Mouse (Mus musculus): ENCODE measurements around the gene Bicdl2. TPM values are rescaled to one million over a fixed set of nuclear protein-coding genes. Genes with fewer than 3 reads are reported as not detected.

Gene Bicdl2
- polyA plus RNA-seq, 1 experiment = 0.49 TPM

DNA sequence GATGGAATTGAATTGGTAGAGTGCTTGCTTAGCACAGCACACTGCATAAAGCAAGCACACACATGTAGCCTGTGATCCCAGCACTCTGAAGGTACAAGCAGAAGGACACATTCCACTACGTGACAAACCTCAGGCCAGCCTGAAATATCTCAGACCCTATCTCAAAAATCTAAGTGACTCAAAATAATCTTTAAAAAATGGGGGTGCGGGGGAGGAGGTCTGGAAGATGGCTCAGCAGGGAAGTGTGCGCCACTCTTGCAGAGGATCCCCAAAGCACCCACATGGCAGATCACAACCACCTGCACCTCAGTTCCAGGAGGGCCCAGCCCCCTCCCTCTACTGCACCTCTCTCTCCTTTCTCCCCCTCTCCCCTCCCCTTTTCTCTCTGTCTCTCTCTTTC lies 11.2 kb downstream of the Bicdl2 start:
- H3K4me3 ChIP-seq (ENCODE audit: control insufficient read depth, insufficient read depth, low read length) = no peak overlapping the region
- peaks cover 15% of the 10 kb centered on the region for H3K4me1 ChIP-seq (replicated peaks; ENCODE audit: control insufficient read depth, insufficient read depth, low read length)
- no peak for TF ChIP-seq POLR2A (IDR thresholded peaks at IDR 0.05; ENCODE audit: control insufficient read depth, extremely low read depth, insufficient read depth, low read length, poor library complexity)
- TF ChIP-seq CTCF (IDR thresholded peaks at IDR 0.05; ENCODE audit: borderline replicate concordance, control insufficient read depth, extremely low read depth, insufficient read depth, low read length, poor library complexity) = no peak
- peaks cover 2% of the 10 kb centered on the region; the same call in 1 of the 2 replicates for H3K27me3 ChIP-seq (ENCODE audit: control insufficient read depth, insufficient read depth, low read length)
- no peak for DNase-seq
- peaks cover 6% of the 10 kb centered on the region; the same call in 1 of the 2 replicates for H3K36me3 ChIP-seq (ENCODE audit: control insufficient read depth, insufficient read depth, low read length)
- H3K27ac ChIP-seq (ENCODE audit: control insufficient read depth, insufficient read depth, low read length) = no peak overlapping the region
- 94% methylated on average over 3 of the region's 3 CpGs for WGBS

DNA sequence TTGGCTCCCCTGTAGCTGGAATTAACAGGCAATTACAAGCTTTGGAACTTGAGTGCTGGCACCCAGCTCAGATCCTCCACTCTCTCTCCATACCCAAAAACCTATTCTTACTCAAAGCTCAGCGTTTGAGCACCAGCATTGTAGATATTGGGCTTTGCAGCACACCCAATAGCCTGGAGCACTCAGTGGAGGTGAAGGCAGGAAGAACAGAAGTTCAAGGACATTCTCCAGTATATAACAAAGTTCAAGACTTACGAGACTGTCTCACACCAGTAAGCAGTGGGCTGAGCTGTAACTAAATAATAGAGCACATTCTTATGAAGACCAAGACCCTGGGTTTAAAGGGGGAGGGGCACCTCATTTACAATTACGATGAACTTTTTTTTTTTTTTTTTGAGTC lies 12.5 kb downstream of the Bicdl2 start:
- H3K27ac ChIP-seq (ENCODE audit: control insufficient read depth, insufficient read depth, low read length) = no peak overlapping the region
- H3K36me3 ChIP-seq (ENCODE audit: control insufficient read depth, insufficient read depth, low read length) = peaks cover 6% of the 10 kb centered on the region; the same call in 1 of the 2 replicates
- H3K4me1 ChIP-seq (replicated peaks; ENCODE audit: control insufficient read depth, insufficient read depth, low read length) = peaks cover 21% of the 10 kb centered on the region
- no peak for DNase-seq
- TF ChIP-seq CTCF (IDR thresholded peaks at IDR 0.05; ENCODE audit: borderline replicate concordance, control insufficient read depth, extremely low read depth, insufficient read depth, low read length, poor library complexity) (no peak), POLR2A (IDR thresholded peaks at IDR 0.05; ENCODE audit: control insufficient read depth, extremely low read depth, insufficient read depth, low read length, poor library complexity) (no peak)
- WGBS = 59% methylated on average over 3 of the region's 3 CpGs
- no peak overlapping the region for H3K4me3 ChIP-seq (ENCODE audit: control insufficient read depth, insufficient read depth, low read length)
- H3K27me3 ChIP-seq (ENCODE audit: control insufficient read depth, insufficient read depth, low read length) = peaks cover 3% of the 10 kb centered on the region; the same call in 1 of the 2 replicates

DNA sequence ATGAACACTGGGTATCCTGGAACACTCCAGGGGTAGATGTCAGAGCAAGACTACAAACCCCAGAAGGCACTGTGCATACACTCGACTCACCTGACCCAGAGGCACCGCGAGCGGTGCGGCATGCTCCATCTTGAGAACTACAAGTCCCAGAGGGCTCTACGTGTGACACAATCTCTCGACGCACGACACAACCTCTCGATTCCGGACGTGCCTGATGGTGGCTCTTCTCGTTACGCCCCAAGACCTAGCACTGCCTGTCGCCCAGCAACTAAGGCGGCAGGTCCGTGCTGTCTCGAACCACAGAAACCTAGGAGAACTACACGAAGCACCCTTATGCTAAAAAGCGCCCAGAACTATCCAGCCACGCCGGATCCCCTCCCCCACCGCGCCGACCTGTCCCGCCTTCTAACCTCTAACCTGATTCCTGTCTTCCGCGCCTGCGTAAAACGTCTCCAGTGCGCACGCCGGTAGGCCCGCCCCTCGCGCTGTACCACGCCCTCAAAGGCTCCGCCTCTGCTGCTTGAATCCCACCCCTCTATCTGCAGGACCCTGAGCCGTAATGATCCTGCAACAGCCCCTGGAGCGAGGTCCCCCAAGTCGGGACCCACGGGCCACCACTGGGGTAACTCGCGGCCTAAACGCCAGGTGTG lies 13.2 kb downstream of the Bicdl2 start, which contains the start of the genes Hcfc1r1 and Thoc6:
Gene Hcfc1r1 (plus strand): TSS at position 173 of the 650 bp plus-strand sequence.
Gene Thoc6 (minus strand): TSS at position 459 of the 650 bp plus-strand sequence.
- H3K36me3 ChIP-seq (ENCODE audit: control insufficient read depth, insufficient read depth, low read length) = peaks cover 5% of the 10 kb centered on the region; the same call in 1 of the 2 replicates
- DNase-seq = peak; percentile 91
- WGBS = under 1% methylated on average over 45 of the region's 45 CpGs
- H3K27me3 ChIP-seq (ENCODE audit: control insufficient read depth, insufficient read depth, low read length) = peaks cover 3% of the 10 kb centered on the region; the same call in 1 of the 2 replicates
- peaks cover 21% of the 10 kb centered on the region for H3K4me1 ChIP-seq (replicated peaks; ENCODE audit: control insufficient read depth, insufficient read depth, low read length)
- peak; percentile 56; the same call in 1 of the 2 replicates for TF ChIP-seq POLR2A (IDR thresholded peaks at IDR 0.05; ENCODE audit: control insufficient read depth, extremely low read depth, insufficient read depth, low read length, poor library complexity)
- no peak; the same call in none of the 2 replicates for TF ChIP-seq CTCF (IDR thresholded peaks at IDR 0.05; ENCODE audit: borderline replicate concordance, control insufficient read depth, extremely low read depth, insufficient read depth, low read length, poor library complexity)
- H3K4me3 ChIP-seq (ENCODE audit: control insufficient read depth, insufficient read depth, low read length) = peak within 1 kb of the TSS; percentile 77
- H3K27ac ChIP-seq (ENCODE audit: control insufficient read depth, insufficient read depth, low read length) = peak within 1 kb of the TSS; percentile 55

DNA sequence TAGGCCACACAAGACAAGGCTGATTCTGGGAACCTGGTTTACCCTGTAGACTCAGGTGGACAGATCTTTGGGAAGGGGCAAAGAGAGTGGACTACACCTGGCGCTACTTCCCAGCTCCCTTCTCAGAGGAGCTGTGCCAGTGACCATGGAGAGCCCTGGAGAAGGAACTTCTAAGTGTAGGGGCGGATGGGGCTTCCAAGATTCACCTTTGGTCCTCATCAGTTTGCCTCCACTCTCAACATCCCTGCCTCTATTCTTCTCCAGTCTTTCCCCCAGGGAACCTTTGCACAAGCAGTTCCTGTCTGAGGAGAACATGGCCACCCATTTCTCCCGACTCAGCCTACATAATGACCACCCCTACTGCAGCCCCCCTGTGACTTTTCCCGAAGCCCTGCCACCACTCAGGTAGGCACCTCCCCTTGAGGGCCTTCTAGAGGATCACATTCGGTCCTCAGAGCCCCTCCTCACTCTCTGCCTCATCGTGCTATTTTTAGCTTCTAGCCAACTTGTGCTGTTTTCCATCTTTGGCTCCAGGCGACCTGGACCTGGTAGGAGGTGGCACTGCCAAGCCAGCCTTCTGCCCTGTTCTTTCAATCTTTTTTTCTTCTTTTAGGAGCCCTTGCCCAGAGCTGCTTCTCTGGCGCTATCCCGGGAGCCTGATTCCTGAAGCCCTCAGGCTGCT lies 14.1 kb downstream of the Bicdl2 start:
- H3K4me3 ChIP-seq (ENCODE audit: control insufficient read depth, insufficient read depth, low read length) = peak overlapping the region; percentile 77; the same call in 1 of the 2 replicates
- TF ChIP-seq CTCF (IDR thresholded peaks at IDR 0.05; ENCODE audit: borderline replicate concordance, control insufficient read depth, extremely low read depth, insufficient read depth, low read length, poor library complexity) (no peak), POLR2A (IDR thresholded peaks at IDR 0.05; ENCODE audit: control insufficient read depth, extremely low read depth, insufficient read depth, low read length, poor library complexity) (no peak)
- no peak for DNase-seq
- peaks cover 21% of the 10 kb centered on the region for H3K4me1 ChIP-seq (replicated peaks; ENCODE audit: control insufficient read depth, insufficient read depth, low read length)
- H3K27me3 ChIP-seq (ENCODE audit: control insufficient read depth, insufficient read depth, low read length) = peaks cover 4% of the 10 kb centered on the region; the same call in 1 of the 2 replicates
- 65% methylated on average over 9 of the region's 9 CpGs for WGBS
- no peak overlapping the region for H3K27ac ChIP-seq (ENCODE audit: control insufficient read depth, insufficient read depth, low read length)
- H3K36me3 ChIP-seq (ENCODE audit: control insufficient read depth, insufficient read depth, low read length) = no peaks in the 10 kb centered on the region

DNA sequence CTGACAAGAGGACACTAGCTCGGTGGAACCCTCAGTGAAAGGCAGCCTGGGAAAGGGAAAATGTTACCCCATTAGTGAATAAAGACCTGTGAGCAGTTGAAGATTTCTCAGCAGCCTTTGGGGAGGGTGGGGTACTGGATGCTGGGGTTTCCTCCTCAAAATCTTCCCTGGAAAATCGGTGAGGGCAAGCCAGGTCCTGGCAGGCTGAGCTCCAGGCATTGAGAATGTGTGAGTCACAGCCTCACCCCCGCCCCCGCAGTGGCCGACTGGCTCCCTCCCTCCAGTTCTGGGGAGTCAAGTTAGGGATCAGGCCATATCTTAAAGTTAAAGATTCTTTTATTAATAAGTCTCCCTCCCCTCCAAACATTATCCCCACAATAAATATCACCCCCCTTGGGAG lies 14.8 kb downstream of the Bicdl2 start:
- TF ChIP-seq CTCF (IDR thresholded peaks at IDR 0.05; ENCODE audit: borderline replicate concordance, control insufficient read depth, extremely low read depth, insufficient read depth, low read length, poor library complexity) (no peak), POLR2A (IDR thresholded peaks at IDR 0.05; ENCODE audit: control insufficient read depth, extremely low read depth, insufficient read depth, low read length, poor library complexity) (no peak)
- Histone ChIP-seq H3K4me3 (ENCODE audit: control insufficient read depth, insufficient read depth, low read length) (no peak overlapping the region), H3K27me3 (ENCODE audit: control insufficient read depth, insufficient read depth, low read length) (peaks cover 9% of the 10 kb centered on the region; the same call in 1 of the 2 replicates), H3K4me1 (replicated peaks; ENCODE audit: control insufficient read depth, insufficient read depth, low read length) (peaks cover 24% of the 10 kb centered on the region), H3K36me3 (ENCODE audit: control insufficient read depth, insufficient read depth, low read length) (no peaks in the 10 kb centered on the region), H3K27ac (ENCODE audit: control insufficient read depth, insufficient read depth, low read length) (no peak overlapping the region)
- 69% methylated on average over 5 of the region's 5 CpGs for WGBS
- no peak for DNase-seq

DNA sequence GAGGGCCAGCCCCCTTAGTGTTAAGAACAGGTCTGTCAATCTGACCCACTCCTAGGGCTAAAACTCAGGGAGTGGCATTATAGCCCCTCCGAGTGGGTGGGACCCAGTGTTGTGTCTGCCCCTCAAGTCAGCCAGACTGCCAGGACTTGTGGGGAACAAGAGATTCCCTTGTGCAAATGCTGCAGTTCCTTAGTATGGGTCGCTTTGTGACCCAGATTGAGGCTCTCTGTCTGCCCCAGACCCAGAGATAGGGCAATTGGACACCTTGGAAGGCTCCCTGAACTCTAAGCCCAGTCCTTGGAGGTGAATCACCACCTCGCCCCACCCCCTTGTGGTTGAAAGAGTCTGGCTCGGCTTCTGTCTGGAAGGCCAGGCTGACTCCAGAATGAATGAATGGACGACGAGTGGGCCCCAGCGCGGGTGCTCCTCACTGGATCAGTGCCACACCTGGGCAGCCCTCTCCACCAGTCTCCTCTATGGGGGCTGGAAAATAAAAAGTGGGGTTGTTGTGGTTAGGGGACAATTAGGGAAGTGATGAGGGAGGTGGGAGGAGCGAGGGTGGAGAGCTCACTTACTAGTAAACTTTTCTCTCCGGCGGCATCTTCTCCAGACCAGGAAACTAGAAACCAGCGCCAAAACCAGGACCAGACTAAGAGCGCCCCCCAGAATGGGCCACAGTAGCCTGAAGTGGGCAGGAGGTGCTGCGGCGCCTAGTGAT lies 15.4 kb downstream of the Bicdl2 start:
- H3K36me3 ChIP-seq (ENCODE audit: control insufficient read depth, insufficient read depth, low read length) = no peaks in the 10 kb centered on the region
- no peak overlapping the region for H3K27ac ChIP-seq (ENCODE audit: control insufficient read depth, insufficient read depth, low read length)
- TF ChIP-seq POLR2A (IDR thresholded peaks at IDR 0.05; ENCODE audit: control insufficient read depth, extremely low read depth, insufficient read depth, low read length, poor library complexity) = no peak
- TF ChIP-seq CTCF (IDR thresholded peaks at IDR 0.05; ENCODE audit: borderline replicate concordance, control insufficient read depth, extremely low read depth, insufficient read depth, low read length, poor library complexity) = no peak
- H3K4me3 ChIP-seq (ENCODE audit: control insufficient read depth, insufficient read depth, low read length) = no peak overlapping the region
- WGBS = 20% methylated on average over 15 of the region's 15 CpGs
- peaks cover 24% of the 10 kb centered on the region for H3K4me1 ChIP-seq (replicated peaks; ENCODE audit: control insufficient read depth, insufficient read depth, low read length)
- DNase-seq = peak; percentile 22
- peaks cover 9% of the 10 kb centered on the region; the same call in 1 of the 2 replicates for H3K27me3 ChIP-seq (ENCODE audit: control insufficient read depth, insufficient read depth, low read length)
